13 mouse cellular contexts compared by ENCODE assay signal in the genomic region with DNA sequence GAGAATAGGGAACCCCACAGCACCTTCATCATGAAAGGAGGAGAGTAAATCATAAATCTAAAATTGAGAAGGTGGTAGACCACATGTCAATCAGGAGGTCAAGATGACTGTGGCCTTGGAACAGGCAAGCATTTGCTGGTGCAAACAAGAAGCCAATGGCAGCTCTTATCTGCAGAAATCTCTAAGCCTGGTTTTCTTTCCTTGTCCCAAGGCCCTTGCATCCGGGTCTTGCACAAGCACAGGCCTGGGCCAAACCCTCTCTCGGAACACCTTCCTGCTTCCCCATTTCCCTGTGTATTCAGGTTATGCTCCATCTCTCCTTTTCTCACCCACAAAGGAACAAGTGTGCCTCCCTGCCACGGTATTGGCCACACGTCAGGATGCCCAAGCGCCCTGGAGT. TPM values are rescaled to one million over a fixed set of nuclear protein-coding genes. Genes with fewer than 3 reads are reported as not detected.
DNase-seq lines count a peak whose midpoint lies in the region; ATAC-seq and TF ChIP-seq lines count a peak whose summit lies in the region.
"Had no signal": no experiment of that assay in that cellular context is flagged by ENCODE, and none has a peak within 500 bp of the region (broad histone marks: within the 10 kb centered on the region; RNA-seq: fewer than 3 reads in every experiment).

No protein-coding gene starts in this region.

- WGBS in heart, embryonic 13.5 days, result 79% methylated on average over 5 of the region's 5 CpGs
- WGBS in lung, embryonic 15.5 days, result 77% methylated on average over 5 of the region's 5 CpGs

- peak overlapping the region; percentile 13; the same call in 1 of the 2 replicates for H3K27ac ChIP-seq in heart, embryonic 13.5 days (replicated peaks)
- 0 out of 2 replicates have a peak overlapping the region, but pooled peaks have one; percentile 2 for H3K27ac ChIP-seq in lung, embryonic 15.5 days
- peak overlapping the region; percentile 90 for H3K27ac ChIP-seq in bone marrow macrophage, adult 2 months (ENCODE audit: insufficient read depth, low read depth, low read length)
- H3K27ac ChIP-seq: hindbrain, embryonic 15.5 days had no signal

- H3ac ChIP-seq in myocyte (ENCODE audit: control insufficient read depth, insufficient read length), result no peak overlapping the region

- no peak for DNase-seq in heart, postnatal 14 days
- DNase-seq in lung, postnatal 36 days, result no peak
- no peak for DNase-seq in layer of hippocampus, postnatal 14 days (ENCODE audit: low spot score in 2 of 2)
- no peak for DNase-seq in frontal cortex, adult 2 months (ENCODE audit: extremely low spot score in 1 of 2, low spot score in 1 of 2)
- DNase-seq: embryo, embryonic 11 days; gastrocnemius, postnatal 25 days; lung, postnatal 14 days; thymus, postnatal 36 days had no signal

- no peaks in the 10 kb centered on the region for H3K79me2 ChIP-seq in myocyte (ENCODE audit: control insufficient read depth, insufficient read depth)

- no peak for ATAC-seq in heart, embryonic 13.5 days (ENCODE audit: extremely low read depth, insufficient number of reproducible peaks, low FRiP score, low TSS enrichment)
- no peak for ATAC-seq in lung, embryonic 15.5 days (ENCODE audit: borderline replicate concordance, extremely low read depth, low FRiP score, low TSS enrichment)

- H3K4me2 ChIP-seq in heart, embryonic 13.5 days, result no peak overlapping the region
- no peak overlapping the region for H3K4me2 ChIP-seq in lung, embryonic 15.5 days
- peak overlapping the region; percentile 39 for H3K4me2 ChIP-seq in myocyte (ENCODE audit: low read depth)
- H3K4me2 ChIP-seq: hindbrain, embryonic 15.5 days had no signal

- H3K9me3 ChIP-seq in heart, embryonic 13.5 days, result no peaks in the 10 kb centered on the region
- H3K9me3 ChIP-seq in lung, embryonic 15.5 days, result no peaks in the 10 kb centered on the region
- H3K9me3 ChIP-seq: hindbrain, embryonic 15.5 days had no signal

- intact Hi-C loops in heart, postnatal 14 days (cut with DNase I), result no loop called here

- H3K27me3 ChIP-seq in heart, embryonic 13.5 days (replicated peaks), result no peaks in the 10 kb centered on the region
- no peaks in the 10 kb centered on the region for H3K27me3 ChIP-seq in lung, embryonic 15.5 days
- H3K27me3 ChIP-seq in myocyte (ENCODE audit: control insufficient read depth, insufficient read depth, insufficient read length), result no peaks in the 10 kb centered on the region
- H3K27me3 ChIP-seq: hindbrain, embryonic 15.5 days had no signal

- TF ChIP-seq CTCF in bone marrow macrophage, adult 2 months (IDR thresholded peaks at IDR 0.05; ENCODE audit: low read depth, low read length), result no peak

- no peak overlapping the region for H3K9ac ChIP-seq in heart, embryonic 13.5 days
- no peak overlapping the region for H3K9ac ChIP-seq in lung, embryonic 15.5 days
- H3K9ac ChIP-seq: hindbrain, embryonic 15.5 days had no signal

- TF ChIP-seq POLR2A in bone marrow macrophage, adult 2 months (IDR thresholded peaks at IDR 0.05; ENCODE audit: borderline replicate concordance, low read depth, low read length), result no peak
- TF ChIP-seq POLR2A in myocyte (IDR thresholded peaks at IDR 0.05; ENCODE audit: insufficient read length, low read depth), result no peak

- peaks cover 44% of the 10 kb centered on the region for H3K4me1 ChIP-seq in heart, embryonic 13.5 days
- H3K4me1 ChIP-seq in lung, embryonic 15.5 days, result peaks cover 47% of the 10 kb centered on the region
- H3K4me1 ChIP-seq in bone marrow macrophage, adult 2 months (ENCODE audit: control insufficient read depth, insufficient read depth, low read length), result peaks cover 60% of the 10 kb centered on the region

- no peaks in the 10 kb centered on the region for H3K36me3 ChIP-seq in heart, embryonic 13.5 days
- H3K36me3 ChIP-seq in lung, embryonic 15.5 days, result no peaks in the 10 kb centered on the region
- H3K36me3 ChIP-seq in myocyte (ENCODE audit: control insufficient read depth, insufficient read depth), result no peaks in the 10 kb centered on the region
- H3K36me3 ChIP-seq: hindbrain, embryonic 15.5 days had no signal

- H3K4me3 ChIP-seq in heart, embryonic 13.5 days, result no peak overlapping the region
- no peak overlapping the region for H3K4me3 ChIP-seq in lung, embryonic 15.5 days
- no peak overlapping the region for H3K4me3 ChIP-seq in bone marrow macrophage, adult 2 months (ENCODE audit: insufficient read depth, low read length)
- H3K4me3 ChIP-seq in myocyte, result no peak overlapping the region
- H3K4me3 ChIP-seq: hindbrain, embryonic 15.5 days had no signal

TF ChIP-seq in myocyte, 11 proteins besides CTCF, POLR2A, EP300 and RAD21:
- TF ChIP-seq E2F4 (IDR thresholded peaks at IDR 0.05; ENCODE audit: insufficient read depth) (no peak), POLR2AphosphoS2 (IDR thresholded peaks at IDR 0.05; ENCODE audit: insufficient read length, low read depth) (no peak), REST (IDR thresholded peaks at IDR 0.05; ENCODE audit: insufficient read depth, insufficient read length) (no peak), CEBPB (IDR thresholded peaks at IDR 0.05; ENCODE audit: insufficient read depth, poor library complexity, severe bottlenecking) (no peak), MAX (IDR thresholded peaks at IDR 0.05; ENCODE audit: low read depth) (no peak), TCF3 (IDR thresholded peaks at IDR 0.05; ENCODE audit: insufficient read length, low read depth) (no peak), TCF12 (IDR thresholded peaks at IDR 0.05; ENCODE audit: insufficient read depth, poor library complexity, severe bottlenecking) (no peak), USF1 (IDR thresholded peaks at IDR 0.05; ENCODE audit: low read depth) (no peak)

RNA-seq across cellular contexts. Expression of gene Tns3, which starts 35.0 kb away (rescaled TPM):
- 14.5 and 15.2 TPM in 2 replicates for polyA plus RNA-seq in heart, embryonic 13.5 days (2015; fragmentation: Nextera tagmentation; extraction: Ambion mirVana)
- total RNA-seq in heart, postnatal 14 days (2021), result 10 to 100 TPM; 21.1 to 23.2 TPM
- polyA plus RNA-seq in lung, embryonic 15.5 days (2015; fragmentation: Nextera tagmentation; extraction: Ambion mirVana), result 48.5 and 55.9 TPM in 2 replicates
- 82.5 and 102 TPM in 2 replicates for polyA plus RNA-seq in bone marrow macrophage, adult 2 months (2012; ENCODE audit: insufficient read depth, insufficient read length, missing spikeins)
- polyA plus RNA-seq in myocyte (2012; fragmentation: generic; extraction: Trizol), result 23.4 TPM
- 10 to 100 TPM; 69.9 to 73.2 TPM for total RNA-seq in layer of hippocampus, postnatal 14 days (2021)
- polyA plus RNA-seq in frontal cortex, adult 2 months (2012; rRNA removed), result 25.7 and 27.8 TPM in 2 replicates

Comparison
In these comparisons a context has a peak if more than half of its experiments do, and no peak if none do; other contexts are left out.
1. H3K27ac ChIP-seq: peak in every context shown above with its lines; median percentile 90 in bone marrow macrophage, adult 2 months; 13 in heart, embryonic 13.5 days; 2 in lung, embryonic 15.5 days.